Mouse (Mus musculus): ENCODE measurements around the gene Scarb1. TPM values are rescaled to one million over a fixed set of nuclear protein-coding genes. Genes with fewer than 3 reads are reported as not detected.

Gene Scarb1
- polyA plus RNA-seq (2014; fragmentation: Illumina TruSeq; extraction: RNeasy Lipid Tissue Mini Kit (QIAGEN cat#74804); ENCODE audit: insufficient read depth, low read depth, low replicate concordance): 46.8 TPM

DNA sequence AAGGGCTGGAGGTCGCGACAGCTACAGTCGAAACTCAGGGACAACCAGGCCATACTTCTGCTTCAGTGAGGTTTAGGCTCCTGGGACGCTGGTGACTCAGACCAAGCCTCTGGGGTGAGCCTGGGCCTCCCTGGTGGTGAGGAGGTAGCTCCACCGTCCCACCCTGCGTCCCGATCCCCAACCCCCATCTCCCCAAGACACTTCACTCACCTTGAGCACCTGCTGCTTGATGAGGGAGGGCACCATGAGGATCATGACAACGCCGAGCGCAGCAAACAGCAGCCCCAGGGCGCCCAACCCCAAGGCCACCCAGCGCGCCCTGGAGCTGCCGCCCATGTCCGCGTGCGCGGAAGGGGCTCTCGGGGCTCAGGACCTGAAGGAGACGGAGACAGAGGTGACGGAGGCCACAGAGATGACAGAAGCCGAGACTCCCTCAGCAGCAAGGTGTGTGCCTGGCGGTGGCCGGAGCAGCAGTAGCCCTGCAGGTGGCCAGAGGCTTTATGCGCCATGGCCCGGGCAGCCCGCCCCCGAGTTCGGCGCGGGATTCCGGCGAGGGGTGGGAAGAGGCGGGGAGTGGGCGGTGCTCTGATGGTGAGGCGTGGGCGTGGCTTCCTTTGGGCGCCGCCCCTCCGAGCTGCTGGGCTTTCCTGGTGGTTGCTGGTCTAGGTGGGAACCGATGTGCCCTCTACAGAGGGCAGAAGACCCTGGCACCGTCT is at the start of gene Scarb1:
Gene Scarb1 (minus strand): TSS at position 548 of the 716 bp plus-strand sequence.

DNA sequence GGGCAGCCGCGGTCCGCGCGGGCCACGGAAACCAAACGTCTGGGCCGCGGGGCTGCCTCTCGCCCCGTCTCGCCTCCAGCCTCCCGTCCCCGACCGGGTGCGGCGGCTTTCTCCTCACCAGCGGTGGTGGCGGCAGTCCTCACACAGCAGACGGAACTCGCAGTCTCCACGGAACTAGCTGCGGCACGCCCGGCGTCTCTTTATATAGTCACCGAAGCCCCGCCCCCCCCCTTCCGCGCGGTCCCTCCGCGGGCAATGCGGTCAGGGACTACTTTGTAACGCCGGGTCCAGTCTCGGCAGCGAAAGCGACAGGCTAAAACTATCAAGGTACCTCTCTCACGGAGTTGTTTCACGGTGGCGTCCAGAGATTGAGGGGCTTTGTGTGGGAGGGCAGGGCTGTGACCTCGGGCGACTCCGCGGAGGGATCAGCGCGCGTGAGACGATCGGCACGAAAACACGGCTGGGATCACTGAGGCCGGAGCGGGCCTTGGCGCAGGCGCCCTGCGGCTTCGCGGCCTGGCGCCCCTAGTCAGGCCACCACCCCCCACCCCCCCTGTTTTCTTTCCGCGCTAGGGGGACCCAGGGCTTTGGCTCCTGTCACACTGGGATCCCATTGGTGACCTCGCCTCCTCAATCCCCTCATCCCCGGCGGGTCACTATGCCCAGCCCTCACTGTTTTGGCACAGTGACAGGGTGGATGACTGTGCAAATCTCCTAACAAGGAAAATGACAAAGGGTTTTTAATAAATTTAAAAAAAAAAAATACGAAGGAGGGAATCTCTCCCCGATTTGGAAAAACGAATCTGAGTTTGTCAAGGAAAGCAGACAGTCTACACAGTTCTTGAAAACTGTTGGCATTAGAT is 48.9 kb upstream of the Scarb1 start, which contains the start of gene Ubc:
Gene Ubc (minus strand): TSS at position 624 of the 863 bp plus-strand sequence.

DNA sequence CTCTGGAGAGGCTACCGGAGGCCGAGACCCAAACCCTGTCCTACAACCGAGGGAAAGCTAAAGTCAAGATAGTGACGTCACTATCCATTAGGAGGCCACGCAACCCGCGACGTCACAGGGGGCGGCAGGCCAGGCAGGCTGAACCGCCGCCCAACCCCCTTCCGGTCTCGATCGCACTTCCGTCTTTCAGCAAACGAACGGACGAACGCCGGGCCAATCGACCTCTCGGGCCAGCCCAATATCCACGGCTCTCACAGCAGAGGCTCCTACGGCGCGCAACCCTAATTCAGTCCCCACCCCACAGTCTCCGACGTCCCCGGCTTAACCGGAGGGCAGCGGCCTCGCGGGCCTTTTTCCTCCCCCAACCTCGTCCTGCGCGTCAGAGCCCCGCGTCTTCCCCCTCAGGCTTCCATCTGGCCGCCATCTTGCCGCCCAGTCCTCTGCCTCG is 48.3 kb upstream of the Scarb1 start, which contains the start of gene Gm10382:
Gene Gm10382 (plus strand): TSS at position 192 of the 448 bp plus-strand sequence.

Other genes starting within 250 kb of the Scarb1 start
- gene Ncor2, start 161.9 kb downstream of the Scarb1 start, polyA plus RNA-seq (2014; fragmentation: Illumina TruSeq; extraction: RNeasy Lipid Tissue Mini Kit (QIAGEN cat#74804); ENCODE audit: insufficient read depth, low read depth, low replicate concordance): 27.8 TPM
- gene Gm10382, start 48.2 kb upstream of the Scarb1 start, polyA plus RNA-seq (2014; fragmentation: Illumina TruSeq; extraction: RNeasy Lipid Tissue Mini Kit (QIAGEN cat#74804); ENCODE audit: insufficient read depth, low read depth, low replicate concordance): 0.20 TPM
- gene Ubc, start 49.1 kb upstream of the Scarb1 start, polyA plus RNA-seq (2014; fragmentation: Illumina TruSeq; extraction: RNeasy Lipid Tissue Mini Kit (QIAGEN cat#74804); ENCODE audit: insufficient read depth, low read depth, low replicate concordance): 423 TPM
- 7.9 TPM for gene Dhx37, start 93.0 kb upstream of the Scarb1 start, polyA plus RNA-seq (2014; fragmentation: Illumina TruSeq; extraction: RNeasy Lipid Tissue Mini Kit (QIAGEN cat#74804); ENCODE audit: insufficient read depth, low read depth, low replicate concordance)
- 6.3 TPM for gene Bri3bp, start 100.5 kb upstream of the Scarb1 start, polyA plus RNA-seq (2014; fragmentation: Illumina TruSeq; extraction: RNeasy Lipid Tissue Mini Kit (QIAGEN cat#74804); ENCODE audit: insufficient read depth, low read depth, low replicate concordance)
- 19.8 TPM for gene Aacs, start 134.7 kb upstream of the Scarb1 start, polyA plus RNA-seq (2014; fragmentation: Illumina TruSeq; extraction: RNeasy Lipid Tissue Mini Kit (QIAGEN cat#74804); ENCODE audit: insufficient read depth, low read depth, low replicate concordance)
- not detected for gene Tmem132b, start 190.7 kb upstream of the Scarb1 start, polyA plus RNA-seq (2014; fragmentation: Illumina TruSeq; extraction: RNeasy Lipid Tissue Mini Kit (QIAGEN cat#74804); ENCODE audit: insufficient read depth, low read depth, low replicate concordance)